In genomic region chr7:92423017-92423416, GRCm38 (mm10) we compare ENCODE assay signal across 31 mouse cellular contexts.
"Had no signal": no experiment of that assay in that cellular context is flagged by ENCODE, and none has a peak within 500 bp of the region (broad histone marks: within the 10 kb centered on the region; RNA-seq: fewer than 3 reads in every experiment).

No protein-coding gene starts in this region.

- H3K4me1 ChIP-seq: limb, embryonic 10.5 days; limb, embryonic 12.5 days; limb, embryonic 15.5 days; lung, embryonic 15.5 days; midbrain, embryonic 10.5 days; midbrain, embryonic 12.5 days; neural tube, embryonic 12.5 days had no signal

- H3K27ac ChIP-seq: left cerebral cortex, adult 2 months; limb, embryonic 10.5 days; limb, embryonic 12.5 days; limb, embryonic 13.5 days; limb, embryonic 15.5 days; liver, embryonic 12.5 days; liver, embryonic 13.5 days; liver, embryonic 14.5 days; liver, embryonic 15.5 days; lung, embryonic 15.5 days; macrophage; midbrain, embryonic 10.5 days; midbrain, embryonic 12.5 days; midbrain, embryonic 13.5 days; midbrain, embryonic 15.5 days; neural tube, embryonic 12.5 days had no signal

- H3K9ac ChIP-seq: limb, embryonic 12.5 days; limb, embryonic 13.5 days; limb, embryonic 15.5 days; liver, embryonic 12.5 days; liver, embryonic 13.5 days; liver, embryonic 14.5 days; liver, embryonic 15.5 days; liver, postnatal 0 days; lung, embryonic 14.5 days; lung, embryonic 15.5 days; midbrain, embryonic 12.5 days; midbrain, embryonic 13.5 days; midbrain, embryonic 15.5 days; neural tube, embryonic 12.5 days had no signal

- ATAC-seq: liver, embryonic 12.5 days; liver, postnatal 0 days; lung, postnatal 0 days; midbrain, embryonic 13.5 days; midbrain, embryonic 15.5 days; midbrain, embryonic 16.5 days had no signal

- DNase-seq: left cerebral cortex, postnatal 4 days; liver; liver, embryonic 13.5 days; liver, postnatal 0 days; lung, adult 18-20 months; lung, adult 2 months; lung, embryonic 14.5 days; lung, postnatal 10 days; lung, postnatal 14 days; lung, postnatal 36 days; lung, postnatal 4 days had no signal

- H3K27me3 ChIP-seq: limb, embryonic 12.5 days; limb, embryonic 13.5 days; limb, embryonic 15.5 days; liver, embryonic 12.5 days; liver, embryonic 13.5 days; liver, embryonic 15.5 days; lung, embryonic 15.5 days; megakaryocyte, embryonic 14.5 days; midbrain, embryonic 12.5 days; midbrain, embryonic 13.5 days; midbrain, embryonic 15.5 days; neural tube, embryonic 12.5 days had no signal

- H3K4me3 ChIP-seq: left cerebral cortex, adult 2 months; limb, embryonic 10.5 days; limb, embryonic 12.5 days; limb, embryonic 13.5 days; limb, embryonic 15.5 days; liver, embryonic 12.5 days; liver, embryonic 13.5 days; liver, embryonic 15.5 days; lung, embryonic 15.5 days; megakaryocyte, embryonic 14.5 days; midbrain, embryonic 10.5 days; midbrain, embryonic 12.5 days; midbrain, embryonic 13.5 days; midbrain, embryonic 15.5 days; myocyte; neural tube, embryonic 12.5 days had no signal

- H3K4me2 ChIP-seq: limb, embryonic 12.5 days; limb, embryonic 13.5 days; limb, embryonic 15.5 days; liver, embryonic 11.5 days; liver, embryonic 12.5 days; liver, embryonic 13.5 days; liver, embryonic 15.5 days; lung, embryonic 14.5 days; lung, embryonic 15.5 days; midbrain, embryonic 12.5 days; midbrain, embryonic 13.5 days; midbrain, embryonic 15.5 days; neural tube, embryonic 12.5 days had no signal

- H3K9me3 ChIP-seq: limb, embryonic 10.5 days; limb, embryonic 12.5 days; limb, embryonic 13.5 days; limb, embryonic 15.5 days; liver, embryonic 12.5 days; liver, embryonic 13.5 days; liver, embryonic 15.5 days; lung, embryonic 15.5 days; megakaryocyte, embryonic 14.5 days; midbrain, embryonic 10.5 days; midbrain, embryonic 12.5 days; midbrain, embryonic 13.5 days; midbrain, embryonic 15.5 days; neural tube, embryonic 12.5 days had no signal

- H3K36me3 ChIP-seq: limb, embryonic 10.5 days; limb, embryonic 12.5 days; limb, embryonic 13.5 days; limb, embryonic 15.5 days; liver, embryonic 12.5 days; liver, embryonic 13.5 days; liver, embryonic 15.5 days; lung, embryonic 15.5 days; midbrain, embryonic 10.5 days; midbrain, embryonic 12.5 days; midbrain, embryonic 13.5 days; midbrain, embryonic 15.5 days; neural tube, embryonic 12.5 days had no signal
